Comparison of ENCODE assay signal across 8 mouse cellular contexts in the genomic region with DNA sequence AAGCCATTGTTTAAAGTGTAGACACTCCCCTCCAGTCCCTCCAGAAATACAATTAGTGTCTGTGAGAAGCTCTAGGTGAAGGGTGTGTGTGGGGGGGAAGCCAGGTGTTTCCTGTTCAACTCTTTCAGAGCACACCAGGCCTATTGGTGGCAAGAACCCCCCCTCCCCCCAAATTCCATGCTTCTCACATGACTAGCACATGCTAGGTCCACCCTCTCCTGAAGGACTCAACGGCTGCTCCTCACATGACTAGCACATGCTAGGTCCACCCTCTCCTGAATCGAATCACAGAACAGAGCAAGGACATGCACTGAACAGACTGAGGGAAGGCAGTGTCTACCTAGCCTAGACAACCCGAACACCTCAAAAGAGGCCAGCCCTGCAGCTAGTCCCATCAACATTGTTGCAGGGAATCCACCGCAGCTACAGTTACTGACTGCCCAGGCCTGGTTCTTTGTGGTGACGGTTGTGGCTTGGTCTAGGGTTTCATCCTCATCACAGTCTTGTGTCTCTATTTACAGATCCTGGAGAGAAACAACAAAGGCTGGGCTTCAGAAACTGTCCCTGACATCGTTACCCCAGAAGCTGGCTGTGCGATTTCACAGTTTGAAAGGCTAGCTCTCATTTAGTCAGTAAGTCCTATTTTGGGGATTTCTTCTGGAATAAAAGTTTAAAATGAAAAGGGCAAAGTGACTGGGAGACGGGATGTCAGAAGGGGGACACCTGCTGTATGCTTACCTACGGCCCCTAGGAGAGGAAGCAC. TPM values are rescaled to one million over a fixed set of nuclear protein-coding genes. Genes with fewer than 3 reads are reported as not detected.
A peak's percentile ranks its signal among the peaks of the same experiment; 100 is the strongest.
DNase-seq lines count a peak whose midpoint lies in the region; ATAC-seq and TF ChIP-seq lines count a peak whose summit lies in the region.

No protein-coding gene starts in this region.

- H3K27ac ChIP-seq in neural tube, embryonic 11.5 days (ENCODE audit: low read depth, low read length), result no peak overlapping the region
- H3K27ac ChIP-seq in forebrain, embryonic 14.5 days (ENCODE audit: low read depth, low read length), result no peak overlapping the region
- H3K27ac ChIP-seq in limb, embryonic 14.5 days (replicated peaks; ENCODE audit: low read depth, low read length), result peak overlapping the region; percentile 65

- no peaks in the 10 kb centered on the region for H3K36me3 ChIP-seq in neural tube, embryonic 11.5 days (ENCODE audit: control insufficient read depth, insufficient read depth, low read length)
- H3K36me3 ChIP-seq in forebrain, embryonic 14.5 days (ENCODE audit: control insufficient read depth, insufficient read depth, low read length), result no peaks in the 10 kb centered on the region
- no peaks in the 10 kb centered on the region for H3K36me3 ChIP-seq in limb, embryonic 14.5 days (ENCODE audit: control insufficient read depth, insufficient read depth, low read length)

- WGBS in neural tube, embryonic 11.5 days, result 88% methylated on average over 9 of the region's 9 CpGs
- 80% methylated on average over 9 of the region's 9 CpGs for WGBS in forebrain, embryonic 14.5 days
- 88% methylated on average over 9 of the region's 9 CpGs for WGBS in limb, embryonic 14.5 days
- 80% methylated on average over 9 of the region's 9 CpGs for WGBS in lung, adult 2 months

- no peak for TF ChIP-seq POLR2A in limb, embryonic 14.5 days (IDR thresholded peaks at IDR 0.05; ENCODE audit: borderline replicate concordance, extremely low read depth, insufficient read depth, insufficient read length)
- TF ChIP-seq POLR2A in lung, adult 2 months (IDR thresholded peaks at IDR 0.05; ENCODE audit: borderline replicate concordance, extremely low read depth, low read depth, low read length), result no peak

- peaks cover 9% of the 10 kb centered on the region; the same call in 1 of the 2 replicates for H3K4me1 ChIP-seq in neural tube, embryonic 11.5 days (ENCODE audit: control insufficient read depth, insufficient read depth, low read length)
- H3K4me1 ChIP-seq in forebrain, embryonic 14.5 days (ENCODE audit: control insufficient read depth, insufficient read depth, low read length), result peaks cover 11% of the 10 kb centered on the region
- H3K4me1 ChIP-seq in limb, embryonic 14.5 days (ENCODE audit: control insufficient read depth, insufficient read depth, low read length), result peaks cover 12% of the 10 kb centered on the region
- H3K4me1 ChIP-seq in lung, adult 2 months (ENCODE audit: control insufficient read depth, insufficient read depth, low read length), result peaks cover 3% of the 10 kb centered on the region

- H3K4me2 ChIP-seq in neural tube, embryonic 11.5 days (ENCODE audit: low read depth), result no peak overlapping the region; the same call in 1 of the 2 replicates
- peak overlapping the region; percentile 57 for H3K4me2 ChIP-seq in forebrain, embryonic 14.5 days (ENCODE audit: low read length)
- peak overlapping the region; percentile 74 for H3K4me2 ChIP-seq in limb, embryonic 14.5 days (replicated peaks; ENCODE audit: low read depth, low read length, severe bottlenecking)

- ATAC-seq in neural tube, embryonic 11.5 days (ENCODE audit: insufficient read depth, low FRiP score, low TSS enrichment), result no peak
- no peak for ATAC-seq in forebrain, embryonic 14.5 days
- no peak for ATAC-seq in limb, embryonic 14.5 days (ENCODE audit: low FRiP score, low read depth)

- no peak for DNase-seq in neural tube, embryonic 11.5 days (ENCODE audit: low spot score)
- DNase-seq in neural tube, embryonic 10.5 days (ENCODE audit: extremely low spot score, low spot score), result no peak
- no peak for DNase-seq in forebrain, embryonic 14.5 days (ENCODE audit: low spot score)
- no peak for DNase-seq in limb, embryonic 14.5 days (ENCODE audit: low spot score)
- peak; percentile 69 for DNase-seq in testis, postnatal 14 days (ENCODE audit: low spot score)
- no peak for DNase-seq in left cerebral cortex, postnatal 14 days (ENCODE audit: low spot score in 2 of 2)
- no peak for DNase-seq in lung, adult 2 months
- DNase-seq in adrenal gland, postnatal 4 days (ENCODE audit: low spot score in 2 of 2), result no peak

- no peak overlapping the region for H3K4me3 ChIP-seq in neural tube, embryonic 11.5 days (ENCODE audit: low read depth, low read length)
- H3K4me3 ChIP-seq in forebrain, embryonic 14.5 days (ENCODE audit: low read depth, low read length), result peak overlapping the region; percentile 91; the same call in 1 of the 2 replicates
- peak overlapping the region; percentile 93 for H3K4me3 ChIP-seq in limb, embryonic 14.5 days (replicated peaks; ENCODE audit: low read length)
- no peak overlapping the region for H3K4me3 ChIP-seq in lung, adult 2 months (replicated peaks; ENCODE audit: extremely low read depth, low read depth, low read length)

- H3K9ac ChIP-seq in neural tube, embryonic 11.5 days (ENCODE audit: low read length), result peak overlapping the region; percentile 57
- H3K9ac ChIP-seq in forebrain, embryonic 14.5 days (ENCODE audit: low read length), result peak overlapping the region; percentile 94
- peak overlapping the region; percentile 61 for H3K9ac ChIP-seq in limb, embryonic 14.5 days (ENCODE audit: low read depth, low read length, severe bottlenecking)

- intact Hi-C loops in left cerebral cortex, postnatal 14 days (cut with DNase I), result loop anchor here (5.0 kb wide), 1 partner anchor 95 kb away; a partner anchor contains a TSS

- H3K9me3 ChIP-seq in neural tube, embryonic 11.5 days (ENCODE audit: control insufficient read depth, low read length), result no peaks in the 10 kb centered on the region
- no peaks in the 10 kb centered on the region for H3K9me3 ChIP-seq in forebrain, embryonic 14.5 days (replicated peaks; ENCODE audit: control insufficient read depth, low read length)
- no peaks in the 10 kb centered on the region for H3K9me3 ChIP-seq in limb, embryonic 14.5 days (ENCODE audit: control insufficient read depth, low read length)

- H3K27me3 ChIP-seq in neural tube, embryonic 11.5 days (ENCODE audit: control insufficient read depth, insufficient read depth, low read length), result peaks cover 2% of the 10 kb centered on the region; the same call in 1 of the 2 replicates
- 0 out of 2 replicates have a peak, but pooled peaks cover 4% of the 10 kb centered on the region for H3K27me3 ChIP-seq in forebrain, embryonic 14.5 days (replicated peaks; ENCODE audit: control insufficient read depth, insufficient read depth, low read length)
- no peaks in the 10 kb centered on the region for H3K27me3 ChIP-seq in limb, embryonic 14.5 days (ENCODE audit: control insufficient read depth, insufficient read depth, low read length)

- TF ChIP-seq CTCF in lung, adult 2 months (IDR thresholded peaks at IDR 0.05; ENCODE audit: insufficient read depth, low read length), result no peak

RNA-seq across cellular contexts. Expression of a gene that starts 1.2 kb away (rescaled TPM):
- 112 and 118 TPM in 2 replicates for polyA plus RNA-seq in neural tube, embryonic 11.5 days (2014; fragmentation: Nextera tagmentation; extraction: Ambion mirVana)
- 136 and 146 TPM in 2 replicates for polyA plus RNA-seq in forebrain, embryonic 14.5 days (2014; fragmentation: Nextera tagmentation; extraction: Ambion mirVana)
- 96.7 and 97.2 TPM in 2 replicates for polyA plus RNA-seq in limb, embryonic 14.5 days (2012; rRNA removed)
- 90.1 and 99.1 TPM in 2 replicates for polyA plus RNA-seq in limb, embryonic 14.5 days (2014; fragmentation: Nextera tagmentation; extraction: Ambion mirVana)
- total RNA-seq in left cerebral cortex, postnatal 14 days (2021), result 10 to 100 TPM; 52.1 to 54.3 TPM
- 41.5 and 64.0 TPM in 2 replicates for polyA plus RNA-seq in lung, adult 2 months (2012; rRNA removed)
- total RNA-seq in adrenal gland, postnatal 4 days (2021), result 10 to 100 TPM; 56.0 to 57.3 TPM

RNA-seq across cellular contexts. Expression of a gene that starts 9.8 kb away (rescaled TPM):
- polyA plus RNA-seq in neural tube, embryonic 11.5 days (2014; fragmentation: Nextera tagmentation; extraction: Ambion mirVana), result not detected in 2 replicates
- not detected in 2 replicates for polyA plus RNA-seq in forebrain, embryonic 14.5 days (2014; fragmentation: Nextera tagmentation; extraction: Ambion mirVana)
- not detected in 2 replicates for polyA plus RNA-seq in limb, embryonic 14.5 days (2012; rRNA removed)
- polyA plus RNA-seq in limb, embryonic 14.5 days (2014; fragmentation: Nextera tagmentation; extraction: Ambion mirVana), result not detected in 2 replicates
- total RNA-seq in left cerebral cortex, postnatal 14 days (2021), result not detected
- 0.42 and 1.6 TPM in 2 replicates for polyA plus RNA-seq in lung, adult 2 months (2012; rRNA removed)
- under 1 TPM; 0.20 TPM for total RNA-seq in adrenal gland, postnatal 4 days (2021)

Comparison
In these comparisons a context has a peak if more than half of its experiments do, and no peak if none do; other contexts are left out.
1. H3K4me3 ChIP-seq: peak in forebrain, embryonic 14.5 days (single experiment) and limb, embryonic 14.5 days (single experiment); none in neural tube, embryonic 11.5 days (single experiment) and lung, adult 2 months (single experiment).
2. Peak in every context shown above with its lines, with median percentiles within 50 percentile points of each other: H3K9ac ChIP-seq.